Mouse (Mus musculus) liver, adult (tissue): ENCODE data around the gene Snrnp200.

ENCODE experiments used
- GATA4 ChIP-seq: IDR thresholded peaks from 2 replicates; pipeline ENCODE4 v1.6.1; 2014; ENCODE audit warnings: mild to moderate bottlenecking, low read length; ENCODE audit not compliant: insufficient replicate concordance

The Snrnp200 gene

GRCm38 (mm10) chr2:127275551-127276320 is 67.5 kb downstream of the Snrnp200 start:
- TF ChIP-seq GATA4: no peak

GRCm38 (mm10) chr2:127278162-127278561 is 70.0 kb downstream of the Snrnp200 start:
- no peak for TF ChIP-seq GATA4
